Mouse (Mus musculus) thymus, adult 18-20 months (tissue): ENCODE measurements around the gene Chdh.

Experiments used
- DNase-seq, 2 experiments: peaks; one replicate each; pipeline ENCODE4 v3.0.0; 2022; ENCODE audit warnings: mixed read lengths in 2 of 2

Chdh gene

GRCm38 (mm10) chr14:30014487-30014886, 5.7 kb downstream of the Chdh start:
- DNase-seq, result peak in 1 of 2 experiments; percentile 27

GRCm38 (mm10) chr14:30015008-30015407, 6.2 kb downstream of the Chdh start:
- DNase-seq, result no peak

- DNase-seq, result no peak
Observed at GRCm38 (mm10) chr14:30016666-30017065, 7.8 kb downstream of the Chdh start.

- DNase-seq, result no peak
Observed at GRCm38 (mm10) chr14:30017794-30018462, 9.1 kb downstream of the Chdh start.

GRCm38 (mm10) chr14:30018463-30018801, 9.6 kb downstream of the Chdh start:
- DNase-seq, result no peak

GRCm38 (mm10) chr14:30018846-30019245, 10.0 kb downstream of the Chdh start:
- no peak for DNase-seq

GRCm38 (mm10) chr14:30019375-30019774, 10.6 kb downstream of the Chdh start:
- no peak for DNase-seq

GRCm38 (mm10) chr14:30019792-30020575, 11.2 kb downstream of the Chdh start:
- DNase-seq, result no peak

- peak in 1 of 2 experiments; percentile 35 for DNase-seq
Observed at GRCm38 (mm10) chr14:30022471-30022870, 13.6 kb downstream of the Chdh start.

- no peak for DNase-seq
Observed at GRCm38 (mm10) chr14:30024387-30024786, 15.6 kb downstream of the Chdh start.

GRCm38 (mm10) chr14:30027378-30027777, 18.6 kb downstream of the Chdh start:
- no peak for DNase-seq

GRCm38 (mm10) chr14:30033405-30033804, 24.6 kb downstream of the Chdh start:
- no peak for DNase-seq

- no peak for DNase-seq
Observed at GRCm38 (mm10) chr14:30038431-30038830, 29.6 kb downstream of the Chdh start.

- no peak for DNase-seq
Observed at GRCm38 (mm10) chr14:30039413-30039812, 30.6 kb downstream of the Chdh start.

GRCm38 (mm10) chr14:30041836-30042235, 33.0 kb downstream of the Chdh start:
- no peak for DNase-seq

GRCm38 (mm10) chr14:30043356-30043940, 34.6 kb downstream of the Chdh start:
- DNase-seq, result no peak

GRCm38 (mm10) chr14:30045239-30045638, 36.4 kb downstream of the Chdh start:
- DNase-seq, result no peak

GRCm38 (mm10) chr14:30045704-30046220, 36.9 kb downstream of the Chdh start:
- DNase-seq, result no peak

GRCm38 (mm10) chr14:30046976-30047375, 38.2 kb downstream of the Chdh start:
- DNase-seq, result no peak

- DNase-seq, result no peak
Observed at GRCm38 (mm10) chr14:30048049-30048448, 39.2 kb downstream of the Chdh start.

- DNase-seq, result no peak
Observed at GRCm38 (mm10) chr14:30050280-30050679, 41.5 kb downstream of the Chdh start.

GRCm38 (mm10) chr14:30054922-30055321, 46.1 kb downstream of the Chdh start:
- DNase-seq, result no peak

GRCm38 (mm10) chr14:30056031-30056766, 47.4 kb downstream of the Chdh start:
- no peak for DNase-seq
